ENCODE assay signal across 12 mouse cellular contexts in genomic region chr13:10065776-10066175, GRCm38 (mm10).
DNase-seq lines count a peak whose midpoint lies in the region.
"Had no signal": no experiment of that assay in that cellular context is flagged by ENCODE, and none has a peak within 500 bp of the region (broad histone marks: within the 10 kb centered on the region; RNA-seq: fewer than 3 reads in every experiment).

No protein-coding gene starts in this region.

- H3K4me3 ChIP-seq in midbrain, embryonic 10.5 days, result no peak overlapping the region
- H3K4me3 ChIP-seq: forebrain, embryonic 15.5 days had no signal

- WGBS in midbrain, embryonic 10.5 days, result 56% methylated on average over 2 of the region's 2 CpGs

- no peaks in the 10 kb centered on the region for H3K27me3 ChIP-seq in midbrain, embryonic 10.5 days (ENCODE audit: low read depth, poor library complexity, severe bottlenecking)
- H3K27me3 ChIP-seq: forebrain, embryonic 15.5 days had no signal

- DNase-seq in kidney, postnatal 14 days, result peak; percentile 7
- DNase-seq in kidney, postnatal 25 days, result no peak
- DNase-seq in Muller cell, postnatal 12 days (ENCODE audit: inconsistent ontology term), result peak; percentile 44
- DNase-seq in natural killer cell, adult 2 months (ENCODE audit: low spot score in 2 of 2), result peak; percentile 16 to 37
- peak; percentile 70 for DNase-seq in thymus, postnatal 14 days
- no peak for DNase-seq in right cerebral cortex, adult 18-20 months
- DNase-seq in midbrain, embryonic 10.5 days (ENCODE audit: low spot score), result no peak
- no peak for DNase-seq in yolk sac, embryonic 10.5 days (ENCODE audit: low spot score)
- DNase-seq: cerebellum, adult 9-10 months; heart, postnatal 4 days had no signal

- no peaks in the 10 kb centered on the region for H3K4me1 ChIP-seq in midbrain, embryonic 10.5 days
- H3K4me1 ChIP-seq: forebrain, embryonic 15.5 days had no signal

- H3K36me3 ChIP-seq in midbrain, embryonic 10.5 days, result no peaks in the 10 kb centered on the region
- H3K36me3 ChIP-seq: forebrain, embryonic 15.5 days had no signal

- H3K27ac ChIP-seq in midbrain, embryonic 10.5 days (replicated peaks), result no peak overlapping the region
- H3K27ac ChIP-seq: forebrain, embryonic 15.5 days; kidney, postnatal 0 days had no signal

- no peaks in the 10 kb centered on the region for H3K9me3 ChIP-seq in midbrain, embryonic 10.5 days (replicated peaks)
- H3K9me3 ChIP-seq: forebrain, embryonic 15.5 days had no signal

Comparison
In these comparisons a context has a peak if more than half of its experiments do, and no peak if none do; other contexts are left out.
1. DNase-seq: peak in kidney, postnatal 14 days (single experiment), Muller cell, postnatal 12 days (single experiment), natural killer cell, adult 2 months (2 of 2) and thymus, postnatal 14 days (single experiment); none in kidney, postnatal 25 days (0 of 2), right cerebral cortex, adult 18-20 months (single experiment), midbrain, embryonic 10.5 days (single experiment) and yolk sac, embryonic 10.5 days (single experiment).